Mouse (Mus musculus): ENCODE measurements around the gene Ndn.

Ndn gene

DNA sequence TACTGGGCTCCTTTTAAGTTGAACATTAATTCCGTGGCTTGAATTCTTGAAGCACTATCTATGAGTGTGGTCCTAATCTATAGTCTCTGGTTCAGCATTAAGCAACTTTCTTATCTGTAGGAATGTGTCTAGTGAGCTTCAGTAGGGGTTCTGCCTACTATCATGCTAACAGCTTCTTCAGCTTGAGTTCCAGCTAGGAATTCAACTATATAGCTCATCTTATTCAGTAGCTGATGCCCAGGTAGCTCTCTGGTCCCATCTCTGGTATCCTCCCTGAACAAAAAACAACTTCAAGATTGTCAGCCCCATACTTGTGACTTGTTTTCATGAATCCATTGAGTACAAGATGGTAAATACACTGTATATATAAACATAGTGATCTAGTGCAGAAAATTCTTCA lies at the start of gene Ndn:
TSS of gene Ndn (plus strand) at position 301 of the 400 bp plus-strand sequence.
- no peak for DNase-seq (ENCODE audit: low read depth, low spot score)

DNA sequence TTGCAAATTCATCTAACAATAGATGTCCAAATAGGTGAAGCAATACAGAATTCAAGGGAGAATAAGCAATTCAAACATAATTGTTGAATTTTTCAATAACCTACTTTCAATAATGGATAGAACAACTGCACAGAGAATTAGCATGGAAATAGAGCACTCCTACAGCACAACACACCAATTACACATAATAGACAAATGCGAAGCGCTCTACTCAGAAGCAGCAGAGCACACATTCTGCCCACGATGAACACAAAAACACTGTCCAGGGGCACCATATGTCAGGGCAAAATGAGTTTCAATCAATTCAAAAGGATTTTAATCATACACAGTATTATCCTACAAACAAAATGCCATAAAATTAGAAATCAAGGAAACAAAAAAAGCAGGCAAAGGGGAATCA lies 43.9 kb upstream of the Ndn start:
- no peak for DNase-seq (ENCODE audit: low read depth, low spot score)

DNA sequence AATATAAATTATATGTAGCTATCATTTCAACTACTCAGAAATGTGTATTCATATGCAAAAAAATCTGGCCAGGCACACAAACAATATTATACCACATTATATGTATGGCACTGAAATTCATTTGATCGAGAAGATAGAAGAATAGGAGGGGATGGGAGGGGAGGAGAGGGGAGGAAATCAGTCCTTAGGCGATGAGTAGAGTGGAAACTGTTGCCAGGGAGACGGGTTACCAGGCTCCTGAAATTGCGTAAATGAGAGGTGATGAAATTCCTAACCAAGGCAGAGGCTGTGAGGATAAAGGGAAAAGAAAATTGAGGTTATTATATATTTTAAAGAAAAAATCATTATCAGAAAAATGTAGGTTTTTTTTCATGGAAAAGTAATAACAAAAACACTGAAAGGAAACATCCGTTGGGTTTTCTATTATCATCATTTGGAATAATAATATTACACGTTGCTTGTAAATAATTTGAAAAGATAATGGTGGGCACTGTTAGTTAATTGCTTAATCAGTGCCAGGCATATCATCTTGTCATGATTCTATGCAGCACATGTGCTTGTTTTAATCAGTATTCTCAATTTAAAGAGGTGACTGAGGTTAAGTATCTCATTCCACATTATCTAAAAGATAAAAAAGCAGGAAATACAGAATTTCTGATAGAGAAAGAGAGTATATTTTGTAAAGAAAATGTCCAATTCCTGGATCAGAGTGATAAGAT lies 39.3 kb upstream of the Ndn start:
- peak; percentile 49 for DNase-seq (ENCODE audit: low read depth, low spot score)

DNA sequence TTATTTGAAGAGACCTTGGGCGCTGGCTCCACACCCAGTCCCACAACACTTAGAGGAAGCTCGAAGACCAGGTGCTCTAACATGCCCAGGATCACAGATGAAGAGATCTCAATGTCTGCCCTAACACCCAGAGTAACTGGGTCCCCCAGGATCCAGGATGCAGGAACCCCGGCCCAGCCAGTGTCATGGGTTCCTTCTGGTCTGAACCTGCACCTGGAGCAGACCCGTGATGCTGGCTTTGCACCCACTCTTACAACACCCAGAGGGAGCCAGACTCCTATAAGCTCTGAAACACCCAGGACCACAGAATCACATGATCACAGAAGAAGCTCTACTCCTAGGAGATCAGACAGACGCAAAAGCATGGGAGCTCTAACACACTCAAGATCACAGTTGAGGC lies 29.6 kb upstream of the Ndn start:
- no peak for DNase-seq (ENCODE audit: low read depth, low spot score)

DNA sequence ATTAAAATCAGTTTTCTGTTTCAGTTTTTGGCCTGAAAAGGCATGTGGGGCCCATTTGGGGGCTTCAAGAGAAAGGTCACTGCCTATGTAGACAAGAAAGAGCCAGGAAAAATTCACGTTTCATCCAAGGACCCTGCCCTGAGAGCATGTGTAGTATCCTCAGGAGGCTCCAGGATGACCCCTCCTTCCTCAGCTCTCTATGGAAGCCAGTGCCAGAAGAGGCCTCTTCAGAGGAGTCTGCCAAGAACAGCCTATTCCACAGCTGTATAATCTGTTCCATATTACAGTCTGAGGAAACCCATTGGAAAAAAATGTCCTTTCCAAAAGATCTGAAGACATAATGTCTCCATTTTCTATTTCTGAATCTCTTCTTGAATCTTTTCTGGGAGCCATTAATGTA lies 958 bp upstream of the Ndn start:
- DNase-seq (ENCODE audit: low read depth, low spot score), result no peak

DNA sequence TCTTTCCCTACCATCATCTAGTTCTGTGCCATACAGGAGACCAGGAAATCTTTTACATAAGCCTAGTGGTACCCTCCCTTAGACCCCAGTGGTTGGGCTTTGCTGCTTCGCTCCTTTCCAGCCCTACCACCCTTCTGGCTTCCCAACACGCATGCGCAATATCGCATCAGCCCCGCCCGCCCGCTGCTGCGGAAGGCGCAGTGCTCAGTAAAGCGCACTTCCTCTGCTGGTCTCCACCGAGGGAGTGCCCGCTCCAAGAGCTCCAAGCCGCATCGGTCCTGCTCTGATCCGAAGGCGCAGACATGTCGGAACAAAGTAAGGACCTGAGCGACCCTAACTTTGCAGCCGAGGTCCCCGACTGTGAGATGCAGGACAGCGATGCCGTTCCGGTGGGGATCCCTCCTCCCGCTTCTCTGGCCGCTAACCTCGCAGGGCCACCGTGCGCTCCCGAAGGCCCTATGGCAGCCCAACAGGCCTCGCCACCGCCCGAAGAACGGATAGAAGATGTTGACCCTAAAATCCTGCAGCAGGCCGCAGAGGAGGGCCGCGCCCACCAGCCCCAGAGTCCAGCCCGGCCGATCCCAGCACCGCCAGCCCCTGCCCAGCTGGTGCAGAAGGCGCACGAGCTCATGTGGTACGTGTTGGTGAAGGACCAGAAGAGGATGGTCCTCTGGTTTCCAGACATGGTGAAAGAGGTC lies 1.9 kb downstream of the Ndn start:
- DNase-seq (ENCODE audit: low read depth, low spot score), result peak; percentile 89

DNA sequence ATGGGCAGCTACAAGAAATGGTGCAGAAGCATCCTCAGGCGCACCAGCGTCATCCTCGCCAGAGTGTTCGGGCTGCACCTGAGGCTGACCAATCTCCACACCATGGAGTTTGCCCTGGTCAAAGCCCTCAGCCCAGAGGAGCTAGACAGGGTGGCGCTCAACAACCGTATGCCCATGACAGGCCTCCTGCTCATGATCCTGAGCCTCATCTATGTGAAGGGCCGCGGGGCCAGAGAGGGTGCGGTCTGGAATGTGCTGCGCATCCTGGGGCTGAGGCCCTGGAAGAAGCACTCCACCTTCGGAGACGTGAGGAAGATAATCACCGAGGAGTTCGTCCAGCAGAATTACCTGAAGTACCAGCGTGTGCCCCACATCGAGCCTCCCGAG lies 2.4 kb downstream of the Ndn start:
- DNase-seq (ENCODE audit: low read depth, low spot score), result no peak

DNA sequence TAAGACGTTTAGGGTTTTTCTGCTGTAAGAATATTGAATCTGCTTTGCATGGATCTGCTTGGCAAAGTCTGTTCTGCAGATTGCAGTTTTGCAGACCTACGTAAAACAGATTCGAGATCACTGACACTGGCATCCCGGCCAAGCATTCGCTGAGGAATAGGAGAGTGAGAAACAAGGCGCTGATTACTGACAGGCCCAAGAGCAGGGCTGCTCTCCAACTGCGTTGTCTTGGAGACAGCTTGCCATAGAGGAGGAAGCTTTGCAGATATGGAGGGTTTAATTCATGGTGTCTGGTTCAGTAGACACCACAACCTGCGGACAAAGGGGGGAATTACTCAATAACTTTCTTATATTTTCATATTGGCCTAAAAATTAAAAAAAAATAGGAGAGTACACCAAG lies 4.9 kb downstream of the Ndn start:
- DNase-seq (ENCODE audit: low read depth, low spot score), result peak; percentile 46

DNA sequence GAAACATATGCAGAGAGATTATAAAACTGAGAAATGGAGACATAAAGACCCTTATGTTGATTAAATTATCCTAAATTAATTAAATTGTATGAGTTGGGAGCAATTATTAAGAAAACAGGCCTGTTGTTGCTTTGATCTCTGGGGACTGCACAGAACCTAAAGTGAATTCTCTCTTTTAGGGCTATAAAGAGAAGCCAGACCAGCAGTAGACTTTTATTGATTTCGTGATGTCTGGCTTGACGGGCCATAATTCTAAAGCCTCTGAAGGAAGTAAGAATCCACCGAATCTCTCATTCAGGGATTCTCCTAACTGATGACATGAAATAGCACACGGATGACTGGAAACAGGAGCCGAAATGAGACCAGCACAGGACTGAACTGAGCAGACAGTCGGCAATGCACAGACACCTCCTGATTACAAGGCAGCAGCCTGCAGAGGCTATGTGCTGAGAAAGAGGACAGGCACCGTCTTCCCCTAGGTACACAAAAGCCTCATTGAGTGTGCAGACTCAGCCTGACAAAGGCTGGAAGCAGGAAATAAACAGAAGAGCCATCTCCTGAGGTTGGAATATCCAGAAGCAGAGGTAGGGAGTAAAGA lies 18.8 kb downstream of the Ndn start:
- DNase-seq (ENCODE audit: low read depth, low spot score), result no peak

DNA sequence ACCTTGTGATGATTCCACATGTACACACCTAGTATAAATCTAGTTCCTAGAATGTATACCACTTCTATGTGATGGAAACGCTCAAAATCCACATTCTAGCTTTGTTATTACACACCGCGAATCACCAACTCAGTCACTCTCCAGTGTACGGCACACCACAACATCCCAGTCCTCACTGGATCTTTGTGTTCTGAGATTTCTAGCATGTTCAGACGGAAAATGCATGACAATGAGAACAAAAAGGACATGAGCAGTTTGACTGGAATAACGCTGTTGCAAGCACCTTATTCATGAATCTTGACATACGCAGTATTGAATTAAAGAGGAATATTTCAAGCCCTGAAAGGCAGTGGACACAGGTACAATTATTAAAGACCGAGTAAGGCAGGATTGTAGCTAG lies 20.4 kb downstream of the Ndn start:
- no peak for DNase-seq (ENCODE audit: low read depth, low spot score)

DNA sequence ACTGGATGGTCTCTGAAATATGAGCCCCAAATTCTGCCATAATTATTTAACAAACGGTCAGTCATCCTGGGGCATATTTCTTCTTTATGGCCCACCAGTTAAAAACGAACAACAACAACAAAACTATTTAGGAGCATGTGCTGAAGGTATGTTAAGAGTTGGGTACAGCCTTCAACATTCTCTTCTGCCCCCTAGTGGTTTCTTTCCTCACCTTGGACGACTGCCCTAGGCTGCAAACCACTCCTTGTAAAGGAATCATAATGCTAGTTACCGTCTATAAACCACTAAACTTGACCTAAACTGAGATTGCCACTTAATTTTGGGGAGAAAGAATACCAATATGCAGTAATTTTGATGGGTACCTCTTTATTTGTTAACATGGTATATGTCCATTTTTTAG lies 29.3 kb downstream of the Ndn start:
- DNase-seq (ENCODE audit: low read depth, low spot score), result peak; percentile 57

DNA sequence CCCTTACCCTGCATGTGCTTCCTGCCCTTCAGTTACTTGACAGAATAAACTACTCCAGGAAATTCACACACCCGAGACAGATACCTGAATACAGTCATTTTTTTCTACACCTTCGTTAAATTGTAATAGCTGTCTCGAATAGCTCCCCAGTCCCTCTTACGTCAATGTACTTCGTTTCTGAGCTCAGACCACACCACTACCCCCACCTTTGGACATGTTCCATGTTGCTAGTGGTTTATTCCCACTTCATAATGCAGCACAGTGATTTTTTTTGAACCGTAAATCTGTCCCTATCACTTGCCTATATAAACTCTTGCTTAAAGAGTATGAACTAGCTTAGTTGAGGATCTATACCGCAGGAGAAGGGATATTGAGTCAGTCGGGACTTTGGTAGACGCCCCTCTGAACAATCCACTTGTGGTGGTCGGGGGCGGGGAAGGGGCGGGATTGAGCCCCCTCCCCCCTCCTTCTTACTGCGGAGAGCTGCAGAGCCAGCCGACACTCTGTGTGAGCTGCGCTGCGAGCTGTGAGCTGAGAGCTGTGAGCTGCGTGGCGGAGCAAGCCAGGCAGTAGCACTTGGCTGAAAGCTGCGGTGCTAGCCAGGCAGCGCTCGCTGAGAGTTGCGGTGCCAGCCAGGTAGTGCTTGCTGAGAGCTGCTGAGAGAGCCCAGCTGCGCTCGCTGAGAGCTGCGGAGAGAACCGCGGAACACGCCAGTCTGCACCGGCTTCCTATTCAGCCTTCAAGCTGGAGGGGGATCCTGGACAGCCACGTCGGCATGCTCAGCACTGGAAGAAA lies 30.3 kb downstream of the Ndn start, which contains the start of gene Magel2:
TSS of gene Magel2 (plus strand) at position 501 of the 795 bp plus-strand sequence.
- DNase-seq (ENCODE audit: low read depth, low spot score), result peak; percentile 60

DNA sequence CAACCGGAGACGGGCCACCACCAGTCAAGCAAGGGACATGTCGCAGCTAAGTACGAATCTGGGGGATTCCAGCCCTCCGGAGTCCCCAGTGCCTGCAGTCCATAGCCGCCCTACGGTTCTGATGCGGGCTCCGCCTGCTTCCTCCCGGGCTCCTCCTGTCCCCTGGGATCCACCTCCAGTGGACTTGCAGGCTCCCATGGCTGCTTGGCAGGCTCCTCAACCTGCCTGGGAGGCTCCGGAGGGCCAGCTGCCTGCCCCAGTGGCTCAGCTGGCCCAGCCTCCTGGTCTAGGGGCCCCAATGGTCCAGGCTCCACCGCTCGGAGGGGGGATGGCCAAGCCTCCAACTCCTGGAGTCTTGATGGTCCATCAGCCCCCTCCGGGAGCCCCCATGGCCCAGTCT lies 30.9 kb downstream of the Ndn start:
- DNase-seq (ENCODE audit: low read depth, low spot score), result no peak

DNA sequence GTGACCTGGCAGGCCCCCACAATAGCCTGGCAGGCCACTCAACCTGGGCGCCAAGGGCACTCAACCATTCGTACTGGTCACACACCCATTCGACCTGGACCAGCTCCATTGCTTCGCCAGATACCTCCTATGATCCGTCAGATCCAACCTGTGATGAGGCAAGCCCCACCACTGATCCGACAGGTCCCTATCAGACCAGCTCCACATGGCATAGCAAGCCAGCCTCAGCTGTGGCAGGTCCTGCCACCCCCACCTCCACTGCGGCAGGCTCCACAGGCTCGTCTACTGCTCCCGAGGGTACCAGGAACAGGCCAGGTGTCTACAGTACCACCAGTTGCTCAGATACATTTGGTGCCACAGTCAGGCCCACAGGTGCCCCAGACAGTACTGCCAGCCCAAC lies 32.2 kb downstream of the Ndn start:
- no peak for DNase-seq (ENCODE audit: low read depth, low spot score)

DNA sequence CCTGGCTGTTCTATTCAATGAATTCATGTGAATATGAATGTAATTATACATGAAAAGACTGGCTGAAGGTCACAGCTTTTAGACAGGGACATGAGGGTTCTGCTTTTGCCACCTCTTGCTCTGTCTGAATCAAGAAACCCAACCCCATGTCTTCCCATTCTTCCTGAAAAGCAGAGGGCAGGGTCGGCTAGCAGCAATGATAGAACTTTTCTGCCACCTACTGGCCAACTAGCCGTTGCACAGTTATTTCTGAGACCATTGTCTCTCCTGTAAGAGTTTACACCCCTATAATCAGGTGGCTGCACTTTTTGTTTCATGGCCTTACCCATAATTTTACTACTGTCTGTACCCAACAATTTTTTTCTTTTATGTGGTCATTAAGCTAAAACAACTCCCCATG lies 36.0 kb downstream of the Ndn start:
- DNase-seq (ENCODE audit: low read depth, low spot score), result peak; percentile 63

DNA sequence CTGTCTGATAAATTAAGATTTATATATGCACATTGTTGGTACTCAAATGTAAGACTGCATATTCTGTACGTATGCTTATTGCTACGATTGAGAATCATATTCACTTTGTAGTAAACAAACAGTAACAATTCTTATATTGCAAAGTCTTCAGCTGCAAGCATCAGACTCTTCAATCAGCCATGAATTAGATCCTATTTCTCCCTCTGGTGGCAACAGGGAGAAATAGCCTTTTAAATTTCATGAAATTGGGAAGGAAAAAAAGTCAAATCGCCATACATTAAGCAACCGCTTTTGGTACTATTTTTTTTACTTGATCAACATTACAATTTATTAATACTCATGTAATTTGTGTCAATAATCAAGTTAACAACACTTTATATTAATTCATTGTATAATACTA lies 41.9 kb downstream of the Ndn start:
- DNase-seq (ENCODE audit: low read depth, low spot score), result no peak

DNA sequence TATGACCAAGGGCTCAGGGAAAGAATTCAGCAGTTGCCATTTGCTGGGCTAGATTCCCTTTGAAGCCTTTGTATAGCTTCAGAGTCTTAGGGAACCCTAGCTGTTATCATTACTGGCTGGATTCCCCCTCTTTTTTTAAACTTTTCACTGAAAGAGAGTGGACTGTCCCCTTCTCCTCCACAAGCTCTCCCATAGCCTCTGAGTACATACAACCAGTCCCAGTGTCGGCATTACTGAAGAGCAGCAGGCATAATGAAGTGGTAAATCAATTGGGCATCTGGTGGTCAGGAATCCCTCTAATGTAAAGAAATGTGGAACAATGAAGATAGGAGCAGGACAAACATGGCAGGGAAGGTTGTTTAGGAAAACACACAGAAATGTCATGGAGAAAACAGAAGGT lies 45.8 kb downstream of the Ndn start:
- no peak for DNase-seq (ENCODE audit: low read depth, low spot score)
